Mouse (Mus musculus): ENCODE results near the gene Sppl2b.

The Sppl2b gene

GRCm38 (mm10) chr10:80821991-80822390, 33.1 kb upstream of the Sppl2b start:
- in situ Hi-C loops (cut with MboI; ENCODE audit: low pct_unique_long_range_greater_than_20kb in 1 of 2, low sequenced_read_pairs in 2 of 2, unreplicated experiment in 1 of 2) = loop anchor here (5.0 to 10.0 kb wide), 3 partner anchors 55 to 175 kb away; no protein-coding TSS in a partner anchor

GRCm38 (mm10) chr10:80822528-80822927, 32.5 kb upstream of the Sppl2b start:
- in situ Hi-C loops (cut with MboI; ENCODE audit: low pct_unique_long_range_greater_than_20kb in 1 of 2, low sequenced_read_pairs in 2 of 2, unreplicated experiment in 1 of 2) = loop anchor here (5.0 to 10.0 kb wide), 3 partner anchors 55 to 175 kb away; no protein-coding TSS in a partner anchor

GRCm38 (mm10) chr10:80823316-80823715, 31.8 kb upstream of the Sppl2b start:
- in situ Hi-C loops (cut with MboI; ENCODE audit: low pct_unique_long_range_greater_than_20kb in 1 of 2, low sequenced_read_pairs in 2 of 2, unreplicated experiment in 1 of 2) = loop anchor here (5.0 to 10.0 kb wide), 3 partner anchors 54 to 174 kb away; no protein-coding TSS in a partner anchor

GRCm38 (mm10) chr10:80823847-80824643, 31.0 kb upstream of the Sppl2b start:
- in situ Hi-C loops (cut with MboI; ENCODE audit: low pct_unique_long_range_greater_than_20kb in 1 of 2, low sequenced_read_pairs in 2 of 2, unreplicated experiment in 1 of 2) = loop anchor here (5.0 to 10.0 kb wide), 3 partner anchors 53 to 173 kb away; no protein-coding TSS in a partner anchor

GRCm38 (mm10) chr10:80824827-80825226, 30.2 kb upstream of the Sppl2b start:
- in situ Hi-C loops (cut with MboI; ENCODE audit: low pct_unique_long_range_greater_than_20kb in 1 of 2, low sequenced_read_pairs in 2 of 2, unreplicated experiment in 1 of 2) = loop anchor here (5.0 to 10.0 kb wide), 3 partner anchors 52 to 172 kb away; no protein-coding TSS in a partner anchor

GRCm38 (mm10) chr10:80826151-80827062, 28.7 kb upstream of the Sppl2b start, which contains the start of gene Oaz1:
Gene Oaz1, plus strand, starts transcription at chr10:80826656.
- in situ Hi-C loops (cut with MboI; ENCODE audit: low pct_unique_long_range_greater_than_20kb in 1 of 2, low sequenced_read_pairs in 2 of 2, unreplicated experiment in 1 of 2) = loop anchor here in 1 of 2 experiments (10.0 kb wide), 1 partner anchor 168 kb away; no protein-coding TSS in a partner anchor

GRCm38 (mm10) chr10:80827063-80827869, 27.8 kb upstream of the Sppl2b start:
- in situ Hi-C loops (cut with MboI; ENCODE audit: low pct_unique_long_range_greater_than_20kb in 1 of 2, low sequenced_read_pairs in 2 of 2, unreplicated experiment in 1 of 2) = loop anchor here in 1 of 2 experiments (10.0 kb wide), 1 partner anchor 168 kb away; no protein-coding TSS in a partner anchor

- in situ Hi-C loops (cut with MboI; ENCODE audit: low pct_unique_long_range_greater_than_20kb in 1 of 2, low sequenced_read_pairs in 2 of 2, unreplicated experiment in 1 of 2) = loop anchor here in 1 of 2 experiments (10.0 kb wide), 1 partner anchor 167 kb away; no protein-coding TSS in a partner anchor
These were observed 27.1 kb upstream of the Sppl2b start for GRCm38 (mm10) chr10:80827870-80828420.

- in situ Hi-C loops (cut with MboI; ENCODE audit: low pct_unique_long_range_greater_than_20kb in 1 of 2, low sequenced_read_pairs in 2 of 2, unreplicated experiment in 1 of 2) = loop anchor here in 1 of 2 experiments (10.0 kb wide), 1 partner anchor 166 kb away; no protein-coding TSS in a partner anchor
These were observed 26.5 kb upstream of the Sppl2b start for GRCm38 (mm10) chr10:80828587-80828986.

GRCm38 (mm10) chr10:80829359-80830278, 25.5 kb upstream of the Sppl2b start:
- in situ Hi-C loops (cut with MboI; ENCODE audit: low pct_unique_long_range_greater_than_20kb in 1 of 2, low sequenced_read_pairs in 2 of 2, unreplicated experiment in 1 of 2) = loop anchor here in 1 of 2 experiments (10.0 kb wide), 1 partner anchor 165 kb away; no protein-coding TSS in a partner anchor

- in situ Hi-C loops (cut with MboI; ENCODE audit: low pct_unique_long_range_greater_than_20kb in 1 of 2, low sequenced_read_pairs in 2 of 2, unreplicated experiment in 1 of 2) = no loop called here
These were observed 23.9 kb upstream of the Sppl2b start for GRCm38 (mm10) chr10:80831136-80831535.

- in situ Hi-C loops (cut with MboI; ENCODE audit: low pct_unique_long_range_greater_than_20kb in 1 of 2, low sequenced_read_pairs in 2 of 2, unreplicated experiment in 1 of 2) = no loop called here
These were observed 22.3 kb upstream of the Sppl2b start for GRCm38 (mm10) chr10:80832818-80833217.

- in situ Hi-C loops (cut with MboI; ENCODE audit: low pct_unique_long_range_greater_than_20kb in 1 of 2, low sequenced_read_pairs in 2 of 2, unreplicated experiment in 1 of 2) = no loop called here
These were observed 19.5 kb upstream of the Sppl2b start for GRCm38 (mm10) chr10:80835617-80836016.

GRCm38 (mm10) chr10:80836949-80837379, 18.1 kb upstream of the Sppl2b start:
- in situ Hi-C loops (cut with MboI; ENCODE audit: low pct_unique_long_range_greater_than_20kb in 1 of 2, low sequenced_read_pairs in 2 of 2, unreplicated experiment in 1 of 2) = no loop called here

- in situ Hi-C loops (cut with MboI; ENCODE audit: low pct_unique_long_range_greater_than_20kb in 1 of 2, low sequenced_read_pairs in 2 of 2, unreplicated experiment in 1 of 2) = no loop called here
These were observed 17.2 kb upstream of the Sppl2b start for GRCm38 (mm10) chr10:80837827-80838226.

- in situ Hi-C loops (cut with MboI; ENCODE audit: low pct_unique_long_range_greater_than_20kb in 1 of 2, low sequenced_read_pairs in 2 of 2, unreplicated experiment in 1 of 2) = no loop called here
These were observed 16.6 kb upstream of the Sppl2b start for GRCm38 (mm10) chr10:80838346-80838912.
